Comparison of ENCODE assay signal across 8 mouse cellular contexts in genomic region chr13:23582219-23583056, GRCm38 (mm10). TPM values are rescaled to one million over a fixed set of nuclear protein-coding genes. Genes with fewer than 3 reads are reported as not detected.
A peak's percentile ranks its signal among the peaks of the same experiment; 100 is the strongest.
DNase-seq lines count a peak whose midpoint lies in the region; ATAC-seq and TF ChIP-seq lines count a peak whose summit lies in the region.

No protein-coding gene starts in this region.

- no peaks in the 10 kb centered on the region for H3K27me3 ChIP-seq in heart, embryonic 13.5 days (replicated peaks)
- no peaks in the 10 kb centered on the region for H3K27me3 ChIP-seq in forebrain, postnatal 0 days (ENCODE audit: insufficient read depth, low read length)
- H3K27me3 ChIP-seq in liver, postnatal 0 days (ENCODE audit: insufficient read depth, low read length): no peaks in the 10 kb centered on the region

- peaks cover 42% of the 10 kb centered on the region for H3K4me1 ChIP-seq in heart, embryonic 13.5 days
- peaks cover 10% of the 10 kb centered on the region; the same call in 1 of the 2 replicates for H3K4me1 ChIP-seq in forebrain, postnatal 0 days (ENCODE audit: insufficient read depth)
- peaks cover 24% of the 10 kb centered on the region for H3K4me1 ChIP-seq in liver, postnatal 0 days (ENCODE audit: insufficient read depth)

- intact Hi-C loops in gastrocnemius, postnatal 36 days (cut with DNase I): loop anchor here (1.0 to 10.0 kb wide), 3 partner anchors 39 to 1868 kb away; partner anchors contain the start of genes Hist1h2ai, Hist1h2bb, Hist1h2be and Hist1h2bl

- no peaks in the 10 kb centered on the region for H3K9me3 ChIP-seq in heart, embryonic 13.5 days
- H3K9me3 ChIP-seq in forebrain, postnatal 0 days (ENCODE audit: low read length): no peaks in the 10 kb centered on the region
- no peaks in the 10 kb centered on the region for H3K9me3 ChIP-seq in liver, postnatal 0 days (ENCODE audit: low read length)

- no peaks in the 10 kb centered on the region for H3K36me3 ChIP-seq in heart, embryonic 13.5 days
- H3K36me3 ChIP-seq in forebrain, postnatal 0 days (ENCODE audit: insufficient read depth): no peaks in the 10 kb centered on the region
- no peaks in the 10 kb centered on the region for H3K36me3 ChIP-seq in liver, postnatal 0 days (replicated peaks; ENCODE audit: insufficient read depth, low read length)

- no peak for TF ChIP-seq EP300 in liver, postnatal 0 days (IDR thresholded peaks at IDR 0.05; ENCODE audit: low read depth)

- H3K9ac ChIP-seq in heart, embryonic 13.5 days: peak overlapping the region; percentile 89
- H3K9ac ChIP-seq in forebrain, postnatal 0 days: peak overlapping the region; percentile 60
- H3K9ac ChIP-seq in liver, postnatal 0 days (replicated peaks): peak overlapping the region; percentile 83

- peak overlapping the region; percentile 62 for H3K4me3 ChIP-seq in heart, embryonic 13.5 days
- peak overlapping the region; percentile 54 for H3K4me3 ChIP-seq in forebrain, postnatal 0 days (ENCODE audit: low read depth, low read length)
- peak overlapping the region; percentile 59 for H3K4me3 ChIP-seq in liver, postnatal 0 days (ENCODE audit: low read depth, low read length)

- ATAC-seq in heart, embryonic 13.5 days (ENCODE audit: extremely low read depth, insufficient number of reproducible peaks, low FRiP score, low TSS enrichment): no peak
- ATAC-seq in forebrain, postnatal 0 days: no peak
- ATAC-seq in liver, postnatal 0 days: no peak

- WGBS in heart, embryonic 13.5 days: 15% methylated on average over 6 of the region's 6 CpGs
- WGBS in forebrain, postnatal 0 days: 3% methylated on average over 6 of the region's 6 CpGs
- WGBS in liver, postnatal 0 days (ENCODE audit: insufficient replicate concordance): 11% methylated on average over 6 of the region's 6 CpGs

- DNase-seq in heart, adult 8-10 months (ENCODE audit: low spot score): no peak
- DNase-seq in R1 (ENCODE audit: low read depth, low spot score): peak; percentile 90
- DNase-seq in forebrain, postnatal 0 days: no peak
- DNase-seq in liver, postnatal 0 days: peak; percentile 35
- no peak for DNase-seq in ovary, adult 18-20 months (ENCODE audit: low spot score)
- DNase-seq in gastrocnemius, postnatal 36 days: no peak
- no peak for DNase-seq in cerebellum, postnatal 14 days

- no peak for TF ChIP-seq CTCF in forebrain, postnatal 0 days (IDR thresholded peaks at IDR 0.05; ENCODE audit: low read depth)
- no peak for TF ChIP-seq CTCF in liver, postnatal 0 days (IDR thresholded peaks at IDR 0.05; ENCODE audit: low read depth)

- peak overlapping the region; percentile 94 for H3K4me2 ChIP-seq in heart, embryonic 13.5 days
- peak overlapping the region; percentile 82 for H3K4me2 ChIP-seq in forebrain, postnatal 0 days (ENCODE audit: low read depth)
- peak overlapping the region; percentile 86 for H3K4me2 ChIP-seq in liver, postnatal 0 days (ENCODE audit: low read depth, low read length)

- peak overlapping the region; percentile 86 for H3K27ac ChIP-seq in heart, embryonic 13.5 days (replicated peaks)
- H3K27ac ChIP-seq in forebrain, postnatal 0 days (ENCODE audit: low read depth, low read length): peak overlapping the region; percentile 74
- H3K27ac ChIP-seq in liver, postnatal 0 days (ENCODE audit: low read depth): peak overlapping the region; percentile 99

RNA-seq across cellular contexts. Expression of gene Hist1h4d, which starts 1.0 kb away (rescaled TPM):
- polyA plus RNA-seq in heart, embryonic 13.5 days (2015; fragmentation: Nextera tagmentation; extraction: Ambion mirVana): 54.8 and 60.0 TPM in 2 replicates
- 10 to 100 TPM; 42.4 to 50.0 (median 46.1) TPM for total RNA-seq in heart, adult 8-10 months (2022)
- total RNA-seq in forebrain, postnatal 0 days (2014; rRNA removed): 258 and 695 TPM in 2 replicates
- 25.0 and 42.2 TPM in 2 replicates for polyA plus RNA-seq in forebrain, postnatal 0 days (2015; fragmentation: Nextera tagmentation; extraction: Ambion mirVana)
- polyA plus RNA-seq in liver, postnatal 0 days (2015; fragmentation: Nextera tagmentation; extraction: Ambion mirVana): 89.1 and 94.3 TPM in 2 replicates
- 10 to 100 TPM; 39.6 to 39.7 TPM for total RNA-seq in gastrocnemius, postnatal 36 days (2021)

RNA-seq across cellular contexts. Expression of gene Hist1h3d, which starts 6.9 kb away (rescaled TPM):
- 2.4 TPM in 2 replicates for polyA plus RNA-seq in heart, embryonic 13.5 days (2015; fragmentation: Nextera tagmentation; extraction: Ambion mirVana)
- total RNA-seq in heart, adult 8-10 months (2022): 1 to 10 TPM; 1.1 to 4.0 (median 2.0) TPM
- 73.0 and 78.9 TPM in 2 replicates for total RNA-seq in forebrain, postnatal 0 days (2014; rRNA removed)
- polyA plus RNA-seq in forebrain, postnatal 0 days (2015; fragmentation: Nextera tagmentation; extraction: Ambion mirVana): 0.57 and 0.80 TPM in 2 replicates
- 4.7 and 5.8 TPM in 2 replicates for polyA plus RNA-seq in liver, postnatal 0 days (2015; fragmentation: Nextera tagmentation; extraction: Ambion mirVana)
- 1 to 10 TPM; 2.8 to 4.8 TPM for total RNA-seq in gastrocnemius, postnatal 36 days (2021)

RNA-seq across cellular contexts. Expression of gene Hist1h2ad, which starts 8.3 kb away (rescaled TPM):
- polyA plus RNA-seq in heart, embryonic 13.5 days (2015; fragmentation: Nextera tagmentation; extraction: Ambion mirVana): 0.60 and 0.84 TPM in 2 replicates
- 1 to 10 TPM; 1.8 to 4.3 (median 2.7) TPM for total RNA-seq in heart, adult 8-10 months (2022)
- 204 and 274 TPM in 2 replicates for total RNA-seq in forebrain, postnatal 0 days (2014; rRNA removed)
- polyA plus RNA-seq in forebrain, postnatal 0 days (2015; fragmentation: Nextera tagmentation; extraction: Ambion mirVana): 0.78 TPM in 1 of 2 replicates, not detected in the other
- 2.0 and 2.6 TPM in 2 replicates for polyA plus RNA-seq in liver, postnatal 0 days (2015; fragmentation: Nextera tagmentation; extraction: Ambion mirVana)
- 1 to 10 TPM; 1.2 to 2.2 TPM for total RNA-seq in gastrocnemius, postnatal 36 days (2021)

RNA-seq across cellular contexts. Expression of gene Hist1h2bf, which starts 8.4 kb away (rescaled TPM):
- 1.6 and 3.0 TPM in 2 replicates for polyA plus RNA-seq in heart, embryonic 13.5 days (2015; fragmentation: Nextera tagmentation; extraction: Ambion mirVana)
- total RNA-seq in heart, adult 8-10 months (2022): 10 to 100 TPM in 2 of 4 experiments, 1 to 10 TPM in 2; 5.9 to 13.7 (median 10.7) TPM
- 226 and 289 TPM in 2 replicates for total RNA-seq in forebrain, postnatal 0 days (2014; rRNA removed)
- polyA plus RNA-seq in forebrain, postnatal 0 days (2015; fragmentation: Nextera tagmentation; extraction: Ambion mirVana): not detected in 2 replicates
- polyA plus RNA-seq in liver, postnatal 0 days (2015; fragmentation: Nextera tagmentation; extraction: Ambion mirVana): 2.9 and 5.8 TPM in 2 replicates
- 1 to 10 TPM; 7.5 to 8.5 TPM for total RNA-seq in gastrocnemius, postnatal 36 days (2021)

RNA-seq across cellular contexts. Expression of gene Hist1h2bg, which starts 11.2 kb away (rescaled TPM):
- 3.9 and 4.2 TPM in 2 replicates for polyA plus RNA-seq in heart, embryonic 13.5 days (2015; fragmentation: Nextera tagmentation; extraction: Ambion mirVana)
- total RNA-seq in heart, adult 8-10 months (2022): 10 to 100 TPM; 18.1 to 34.4 (median 24.0) TPM
- total RNA-seq in forebrain, postnatal 0 days (2014; rRNA removed): 367 and 594 TPM in 2 replicates
- polyA plus RNA-seq in forebrain, postnatal 0 days (2015; fragmentation: Nextera tagmentation; extraction: Ambion mirVana): 3.0 and 3.6 TPM in 2 replicates
- polyA plus RNA-seq in liver, postnatal 0 days (2015; fragmentation: Nextera tagmentation; extraction: Ambion mirVana): 6.1 and 7.8 TPM in 2 replicates
- 10 to 100 TPM; 15.3 to 21.1 TPM for total RNA-seq in gastrocnemius, postnatal 36 days (2021)

Comparison
In these comparisons a context has a peak if more than half of its experiments do, and no peak if none do; other contexts are left out.
1. DNase-seq: peak in R1 (single experiment) and liver, postnatal 0 days (single experiment); none in heart, adult 8-10 months (single experiment), forebrain, postnatal 0 days (single experiment), ovary, adult 18-20 months (single experiment), gastrocnemius, postnatal 36 days (0 of 2) and cerebellum, postnatal 14 days (0 of 2).
2. RNA of gene Hist1h3d, which starts 6.9 kb away (total RNA-seq): 73.0 to 78.9 TPM in forebrain, postnatal 0 days; 2.8 to 4.8 TPM in gastrocnemius, postnatal 36 days and 1.1 to 4.0 TPM in heart, adult 8-10 months; every median in the first group is over 10 times any median in the second.
3. RNA of gene Hist1h2ad, which starts 8.3 kb away (total RNA-seq): 204 to 274 TPM in forebrain, postnatal 0 days; 1.8 to 4.3 TPM in heart, adult 8-10 months and 1.2 to 2.2 TPM in gastrocnemius, postnatal 36 days; every median in the first group is over 10 times any median in the second.
4. Peak in every context shown above with its lines, with median percentiles within 50 percentile points of each other: H3K27ac ChIP-seq, H3K4me2 ChIP-seq, H3K4me3 ChIP-seq and H3K9ac ChIP-seq.